Mouse (Mus musculus): ENCODE measurements at regions not wholly inside any gene's neighbourhood (a gene's known extent, or its start where the extent isn't known, plus 50 kb on each side); places are given as distances from the start of the nearest gene placed in this dataset.
A peak's percentile ranks its signal among the peaks of the same experiment; 100 is the strongest.

DNA sequence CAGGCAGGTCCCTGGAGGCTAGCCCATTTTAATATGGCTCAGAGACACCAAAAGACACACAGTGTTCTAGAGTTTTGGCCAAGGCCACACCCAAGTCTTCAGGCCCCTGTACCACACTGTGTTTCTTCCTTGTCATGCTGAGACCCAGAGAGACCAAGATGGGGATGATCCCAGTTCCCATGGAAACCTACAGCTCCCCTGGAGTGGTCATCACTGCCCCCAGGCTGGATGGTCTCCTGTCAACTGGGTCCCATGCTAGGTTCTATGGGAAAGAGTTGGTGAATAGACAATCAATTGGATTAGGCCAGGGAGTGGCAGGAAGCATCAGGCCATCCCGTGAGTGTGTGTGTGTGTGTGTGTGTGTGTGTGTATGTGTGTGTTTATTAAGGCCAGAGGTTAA, 80.5 kb upstream of the Tle3 start:
- no peak for DNase-seq (ENCODE audit: low spot score)

DNA sequence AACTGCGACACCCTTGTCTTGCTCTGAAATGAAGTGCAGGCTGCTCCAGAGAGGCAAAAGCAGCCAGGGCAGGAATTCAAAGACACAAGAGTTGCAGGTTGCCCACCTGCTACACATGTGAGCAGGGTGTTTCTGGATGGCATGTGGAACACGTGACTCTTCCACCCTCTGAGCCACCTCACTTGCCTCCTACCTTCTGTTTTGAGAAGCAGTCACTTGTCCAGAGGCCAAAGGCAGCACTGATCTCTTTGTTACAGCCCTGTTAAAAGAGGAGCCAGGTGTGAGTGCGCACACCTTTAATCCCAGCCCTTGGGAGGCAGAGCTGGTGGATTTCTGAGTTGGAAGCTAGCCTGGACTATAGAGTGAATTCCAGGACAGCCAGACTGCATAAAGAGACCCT, 79.7 kb upstream of the Tle3 start:
- DNase-seq (ENCODE audit: low spot score), result no peak

- DNase-seq (ENCODE audit: low spot score), result no peak
Measured at GRCm38 (mm10) chr9:61293223-61293985, 78.8 kb upstream of the Tle3 start.

- DNase-seq (ENCODE audit: low spot score), result no peak
Measured at GRCm38 (mm10) chr9:61295001-61295400, 77.2 kb upstream of the Tle3 start.

GRCm38 (mm10) chr9:61296311-61296947, 75.7 kb upstream of the Tle3 start:
- no peak for DNase-seq (ENCODE audit: low spot score)

DNA sequence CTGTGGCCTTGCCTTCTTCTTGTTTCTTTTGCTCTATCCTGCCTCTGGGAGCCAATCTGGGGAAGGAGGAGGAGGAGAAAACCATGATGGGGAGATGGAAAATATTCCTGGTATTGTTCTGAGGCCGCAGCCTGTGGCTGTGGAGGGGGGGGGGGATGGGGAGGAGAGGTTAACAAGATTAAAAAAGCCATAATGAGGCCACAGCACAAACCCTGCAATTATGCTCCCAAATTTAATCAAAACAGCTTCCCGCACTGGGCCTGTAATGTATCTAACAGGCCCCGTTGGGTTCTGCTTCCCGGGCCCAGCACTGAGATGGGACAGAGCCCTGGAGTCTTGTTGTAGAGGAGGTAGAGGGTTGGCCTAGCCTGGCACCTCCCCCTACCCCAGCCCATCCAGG, 74.8 kb upstream of the Tle3 start:
- no peak for DNase-seq (ENCODE audit: low spot score)

- DNase-seq (ENCODE audit: low spot score), result no peak
Measured at GRCm38 (mm10) chr9:61299873-61300560, 72.1 kb upstream of the Tle3 start.

- no peak for DNase-seq (ENCODE audit: low spot score)
Measured at GRCm38 (mm10) chr9:61301070-61301469, 71.1 kb upstream of the Tle3 start.

DNA sequence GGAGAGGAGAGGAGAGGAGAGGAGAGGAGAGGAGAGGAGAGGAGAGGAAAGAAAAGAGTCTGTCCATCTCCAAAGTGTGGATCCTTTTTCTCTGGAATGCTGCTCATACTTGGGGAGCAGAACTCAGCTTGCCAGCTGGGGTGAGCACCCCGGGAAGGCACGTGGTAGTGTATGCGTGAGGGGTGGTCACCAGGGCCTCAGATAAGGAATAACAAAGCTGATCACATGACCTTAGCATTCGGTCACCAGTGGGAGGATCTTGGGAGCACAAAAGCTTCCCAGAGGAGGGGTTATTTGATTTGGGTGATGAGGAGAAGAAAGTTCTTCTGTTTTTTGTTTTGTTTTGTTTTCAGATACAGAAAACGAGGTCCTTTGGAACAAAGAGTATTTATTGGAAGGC, 69.4 kb upstream of the Tle3 start:
- no peak for DNase-seq (ENCODE audit: low spot score)

- no peak for DNase-seq (ENCODE audit: low spot score)
Measured at GRCm38 (mm10) chr9:61306306-61306705, 65.9 kb upstream of the Tle3 start.

DNA sequence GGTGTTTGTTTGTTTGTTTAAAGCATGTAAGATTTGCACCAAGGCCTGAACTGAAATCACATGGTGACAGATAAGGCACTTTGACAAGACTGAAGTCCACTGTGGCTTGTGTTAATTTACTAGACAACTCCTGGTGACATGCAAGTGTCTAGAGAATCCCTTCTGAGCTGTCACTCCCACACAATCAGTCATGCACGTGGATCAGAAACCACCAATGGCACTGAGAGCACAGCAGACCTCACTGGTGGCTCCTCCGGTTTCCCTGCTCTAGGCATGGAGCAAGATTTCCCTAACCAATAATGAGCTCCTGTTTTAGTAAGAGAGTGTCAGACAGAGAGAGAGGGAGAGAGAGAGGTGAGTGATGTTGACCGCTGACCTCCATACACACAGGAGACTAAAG, 63.1 kb upstream of the Tle3 start:
- DNase-seq (ENCODE audit: low spot score), result no peak

GRCm38 (mm10) chr9:61309768-61310493, 62.2 kb upstream of the Tle3 start:
- DNase-seq (ENCODE audit: low spot score), result peak; percentile 38

DNA sequence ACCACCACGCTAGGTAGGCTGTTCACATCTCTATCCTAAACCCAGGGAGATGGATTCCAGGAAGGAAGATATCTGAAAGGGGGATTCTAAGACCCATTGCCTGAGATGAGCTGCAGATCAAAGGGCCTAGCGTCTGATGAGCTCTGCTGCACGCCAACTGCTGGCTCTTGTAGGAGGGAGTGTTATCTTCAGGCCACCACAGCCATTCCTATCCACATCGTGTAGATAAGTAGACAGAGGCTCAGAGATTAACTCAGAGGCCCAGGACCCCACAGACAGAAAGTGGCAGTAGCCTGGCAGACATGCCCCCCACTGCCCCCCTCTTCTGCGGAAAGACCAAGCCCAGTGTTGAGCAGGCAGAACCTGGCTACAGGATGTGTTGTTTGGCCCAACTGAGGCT, 61.6 kb upstream of the Tle3 start:
- no peak for DNase-seq (ENCODE audit: low spot score)

DNA sequence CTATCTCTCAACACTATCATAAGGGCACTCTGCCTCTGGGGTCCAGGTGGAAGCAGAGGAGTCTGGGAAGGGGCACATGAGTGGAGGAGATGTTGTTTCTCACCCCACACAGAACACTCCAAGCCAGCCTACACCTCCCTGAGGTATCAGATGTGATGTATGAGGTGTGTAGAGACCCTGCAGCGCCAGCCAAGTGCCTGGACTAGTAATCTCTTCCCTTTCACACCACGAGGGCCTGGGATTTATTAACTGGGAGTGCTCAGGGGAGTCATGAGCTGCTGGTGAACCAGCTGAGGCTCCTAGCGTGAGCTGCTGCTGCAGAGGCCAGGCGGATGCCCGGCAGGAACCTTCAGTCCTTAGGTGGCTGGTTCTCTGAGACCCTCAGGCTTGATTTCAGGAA, 60.6 kb upstream of the Tle3 start:
- DNase-seq (ENCODE audit: low spot score), result no peak

GRCm38 (mm10) chr9:61314630-61315179, 57.5 kb upstream of the Tle3 start:
- no peak for DNase-seq (ENCODE audit: low spot score)

- DNase-seq (ENCODE audit: low spot score), result no peak
Measured at GRCm38 (mm10) chr9:61315371-61316298, 56.5 kb upstream of the Tle3 start.

DNA sequence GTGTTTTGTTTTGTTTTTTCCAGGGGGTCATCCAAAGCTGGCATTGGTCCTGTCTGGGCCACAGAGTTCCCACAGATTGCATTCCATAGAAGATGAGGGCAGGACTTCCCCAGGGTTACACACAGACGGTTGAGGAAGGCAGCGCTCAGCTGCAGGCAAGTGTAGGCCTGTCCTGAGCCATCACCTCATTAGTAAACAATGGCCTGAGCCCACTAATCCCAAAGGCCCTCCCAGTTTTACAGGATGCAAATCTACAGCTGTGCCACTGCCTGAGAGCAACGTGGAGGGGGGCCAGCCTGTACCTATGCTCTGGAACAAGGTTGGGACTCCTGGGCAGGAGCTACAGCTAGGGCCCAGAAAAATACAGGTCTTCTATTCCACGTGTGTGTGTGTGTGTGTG, 55.7 kb upstream of the Tle3 start:
- DNase-seq (ENCODE audit: low spot score), result no peak

GRCm38 (mm10) chr9:61319721-61320120, 52.4 kb upstream of the Tle3 start:
- DNase-seq (ENCODE audit: low spot score), result no peak

DNA sequence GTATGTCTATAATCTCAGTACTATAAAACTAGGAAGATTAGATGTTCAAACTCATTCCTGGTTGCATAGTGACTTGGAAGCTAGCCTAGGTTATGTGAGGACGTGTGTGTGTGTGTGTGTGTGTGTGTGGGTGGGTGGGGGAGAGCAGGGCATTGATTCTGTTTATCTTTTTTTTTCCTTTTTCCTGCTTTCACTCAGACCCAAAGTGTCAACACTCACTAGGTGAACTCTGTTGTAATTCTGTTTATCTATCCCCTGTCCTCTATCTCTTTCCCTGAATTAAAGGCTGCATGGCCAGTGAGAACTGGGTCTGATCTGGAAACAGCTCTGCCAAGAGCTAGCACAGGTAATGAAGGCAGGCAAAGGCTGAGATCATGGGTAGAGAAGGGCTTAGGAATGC, 50.9 kb upstream of the Tle3 start:
- DNase-seq (ENCODE audit: low spot score), result no peak

DNA sequence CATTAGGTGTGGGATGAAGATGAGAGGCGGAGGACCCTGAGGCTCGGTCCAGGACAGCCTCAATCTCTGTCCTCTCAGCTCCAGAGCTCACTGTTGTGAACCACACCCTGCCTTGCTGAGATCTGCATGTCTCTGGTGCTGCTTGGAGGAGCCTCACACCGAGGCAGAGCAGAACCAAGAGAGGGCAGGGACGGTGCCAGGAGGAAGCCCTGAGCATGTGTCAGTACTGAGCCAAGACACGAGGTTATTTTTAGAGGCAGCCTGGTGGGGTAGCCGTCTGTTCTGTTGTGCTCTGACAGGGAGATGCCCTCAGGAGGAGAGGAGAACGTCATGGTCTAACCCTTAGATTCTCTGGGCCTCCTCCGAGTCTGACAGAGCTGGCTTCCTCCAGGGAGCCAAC, 50.3 kb upstream of the Tle3 start:
- DNase-seq (ENCODE audit: low spot score), result no peak

DNA sequence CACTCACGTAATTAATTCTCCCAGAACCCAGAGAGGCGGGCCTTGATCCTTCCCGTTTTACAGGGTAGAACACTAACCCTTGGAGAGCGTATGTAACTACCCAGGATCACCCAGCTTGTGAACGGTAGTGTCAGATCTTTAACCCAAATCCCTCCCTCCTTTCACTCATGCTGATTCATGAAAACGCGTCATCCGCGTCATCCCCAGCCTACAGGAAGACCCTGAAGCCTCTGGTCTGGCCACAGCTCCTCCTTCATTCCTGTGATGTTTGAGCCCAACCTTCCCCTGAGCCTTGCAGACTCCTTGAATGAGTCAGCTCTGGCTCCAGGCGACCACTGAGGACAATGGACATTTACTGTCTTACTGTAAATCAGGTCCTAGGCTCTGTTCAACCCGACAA, 49.8 kb upstream of the Tle3 start:
- no peak for DNase-seq (ENCODE audit: low spot score)
